Mouse (Mus musculus): ENCODE results near the gene Slc35e3.

- TF ChIP-seq CTCF (IDR thresholded peaks at IDR 0.05; ENCODE audit: insufficient read depth, low read depth, low read length), result no peak
- TF ChIP-seq POLR2A (IDR thresholded peaks at IDR 0.05; ENCODE audit: insufficient read depth, low read depth, low read length), result no peak
These were observed 51.8 kb downstream of the Slc35e3 start for GRCm38 (mm10) chr10:117694255-117694953.

Data from olfactory bulb, adult 2 months (tissue).